Mouse (Mus musculus) forebrain, embryonic 16.5 days (tissue): ENCODE measurements at regions not wholly inside any gene's neighbourhood (a gene's known extent, or its start where the extent isn't known, plus 50 kb on each side); places are given as distances from the start of the nearest gene placed in this dataset.

ENCODE experiments used
- ATAC-seq: fragments of 200-750 bp; cut with Nextera tagmentation; 2 replicates; pipeline ENCODE4 v1.8.0; 2017; ENCODE audit warnings: mild to moderate bottlenecking, moderate library complexity
- H3K27ac ChIP-seq: fragments of 300-500 bp; sonication (generic); 2 replicates; pipeline ENCODE4 v1.5.1; 2014; ENCODE audit warnings: low read length, control low read depth
- H3K27me3 ChIP-seq: fragments of 300-500 bp; sonication (generic); replicated peaks from 2 replicates; pipeline ENCODE4 v1.6.1; 2014; ENCODE audit warnings: low read length; ENCODE audit not compliant: control insufficient read depth, insufficient read depth
- H3K36me3 ChIP-seq: fragments of 300-500 bp; sonication (generic); 2 replicates; pipeline ENCODE4 v1.6.1; 2014; ENCODE audit not compliant: control insufficient read depth, insufficient read depth
- H3K4me1 ChIP-seq: fragments of 300-500 bp; sonication (generic); replicated peaks from 2 replicates; pipeline ENCODE4 v1.6.1; 2014; ENCODE audit warnings: low read length; ENCODE audit not compliant: control insufficient read depth, insufficient read depth
- H3K4me2 ChIP-seq: fragments of 300-500 bp; sonication (generic); 2 replicates; pipeline ENCODE4 v1.6.1; 2014; ENCODE audit warnings: mild to moderate bottlenecking, low read length, control low read depth
- H3K4me3 ChIP-seq: fragments of 300-500 bp; sonication (generic); replicated peaks from 2 replicates; pipeline ENCODE4 v1.5.1; 2014; ENCODE audit warnings: mild to moderate bottlenecking, low read length, control low read depth
- H3K9ac ChIP-seq: fragments of 300-500 bp; sonication (generic); replicated peaks from 2 replicates; pipeline ENCODE4 v1.6.1; 2014; ENCODE audit warnings: low read depth, low read length, control low read depth
- H3K9me3 ChIP-seq: fragments of 300-500 bp; sonication (generic); 2 replicates; pipeline ENCODE4 v1.6.1; 2016; ENCODE audit warnings: low read length; ENCODE audit not compliant: control insufficient read depth
- WGBS: fragments of 180-500 bp; shearing (Covaris S2); extraction: QIAGEN DNeasy Blood & Tissue Kit; methylation state at CpG from one replicate; pipeline ENCODE4 v1.1.7; 2014; 5-methylcytosine and 5-hydroxymethylcytosine counted together

DNA sequence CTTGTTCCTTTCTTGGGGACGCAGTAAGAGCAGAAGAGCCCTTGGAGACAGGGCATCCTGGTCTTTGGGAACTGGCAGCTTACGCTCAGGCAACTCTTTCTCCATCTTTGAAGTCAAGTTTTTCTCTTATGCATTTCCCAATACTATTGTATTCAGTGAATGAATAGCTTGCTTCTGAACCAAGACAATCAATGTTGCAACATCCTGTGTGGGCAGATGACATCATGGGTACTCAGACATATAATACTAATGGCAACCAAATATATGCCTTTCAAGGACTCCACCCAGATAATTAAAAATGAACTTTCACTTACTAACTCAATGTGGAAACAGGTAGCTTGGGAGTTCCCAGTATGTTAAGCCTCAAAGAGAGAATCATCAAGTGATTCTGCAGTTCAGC, 104.6 kb downstream of the Ngf start:
- Histone ChIP-seq H3K27ac (no peak overlapping the region), H3K9me3 (no peaks in the 10 kb centered on the region), H3K36me3 (no peaks in the 10 kb centered on the region), H3K4me1 (no peaks in the 10 kb centered on the region), H3K4me3 (no peak overlapping the region), H3K4me2 (no peak overlapping the region), H3K27me3 (no peaks in the 10 kb centered on the region), H3K9ac (no peak overlapping the region)
- ATAC-seq = no peak
- 90% methylated on average over 2 of the region's 2 CpGs for WGBS

DNA sequence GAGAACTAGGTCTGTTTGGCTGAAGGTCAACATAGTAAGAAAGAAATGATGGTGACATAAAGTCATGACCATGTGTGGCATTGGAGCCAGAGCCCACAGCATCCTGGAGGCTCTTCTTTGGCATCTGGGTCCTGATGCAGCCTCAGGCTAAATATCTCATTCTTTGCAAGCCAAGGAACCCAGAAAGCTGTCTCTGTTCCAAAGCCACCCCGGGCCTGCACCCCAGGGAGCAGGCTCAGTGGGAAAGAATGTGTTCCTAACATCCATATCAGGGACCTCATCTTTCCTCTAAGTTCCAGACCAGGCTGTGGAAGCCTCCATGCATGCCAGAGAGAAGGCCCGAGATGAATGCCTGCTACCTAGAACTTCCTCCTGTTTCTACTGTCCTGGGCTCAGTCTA, 107.2 kb downstream of the Ngf start:
- no peak overlapping the region for H3K27ac ChIP-seq
- H3K4me3 ChIP-seq = no peak overlapping the region
- no peak overlapping the region for H3K4me2 ChIP-seq
- no peaks in the 10 kb centered on the region for H3K36me3 ChIP-seq
- H3K4me1 ChIP-seq = no peaks in the 10 kb centered on the region
- no peaks in the 10 kb centered on the region for H3K9me3 ChIP-seq
- no peak overlapping the region for H3K9ac ChIP-seq
- no peak for ATAC-seq
- WGBS = 90% methylated on average over 2 of the region's 2 CpGs
- no peaks in the 10 kb centered on the region for H3K27me3 ChIP-seq

- no peak overlapping the region for H3K9ac ChIP-seq
- H3K9me3 ChIP-seq = no peaks in the 10 kb centered on the region
- no peak overlapping the region for H3K27ac ChIP-seq
- H3K36me3 ChIP-seq = no peaks in the 10 kb centered on the region
- no peak overlapping the region for H3K4me3 ChIP-seq
- no peak for ATAC-seq
- H3K4me2 ChIP-seq = no peak overlapping the region
- no peaks in the 10 kb centered on the region for H3K4me1 ChIP-seq
- no peaks in the 10 kb centered on the region for H3K27me3 ChIP-seq
- WGBS = 79% methylated on average over 3 of the region's 3 CpGs
Observed at GRCm38 (mm10) chr3:102581830-102582229, 112.1 kb downstream of the Ngf start.

DNA sequence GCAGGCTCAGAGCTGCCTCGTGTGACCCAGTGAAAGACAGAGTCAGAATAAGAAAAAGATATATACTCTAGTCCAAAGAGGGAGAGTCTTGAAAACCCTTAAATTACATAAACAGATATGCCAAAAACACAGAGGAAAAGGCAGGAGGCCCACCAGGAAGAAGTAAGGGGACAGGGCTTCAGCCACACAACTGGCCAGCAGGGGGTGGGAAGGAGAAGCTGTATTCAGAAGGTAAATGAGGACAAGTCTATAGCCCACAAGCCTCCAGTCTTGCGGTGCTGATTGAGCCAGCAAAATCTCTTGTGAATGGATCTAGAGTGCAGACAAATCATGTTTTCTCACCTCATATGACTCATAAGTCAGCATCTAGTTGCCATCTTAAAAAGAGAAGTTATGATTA, 115.4 kb downstream of the Ngf start:
- Histone ChIP-seq H3K4me3 (no peak overlapping the region), H3K9me3 (no peaks in the 10 kb centered on the region), H3K9ac (no peak overlapping the region), H3K36me3 (no peaks in the 10 kb centered on the region), H3K4me2 (no peak overlapping the region), H3K4me1 (no peaks in the 10 kb centered on the region), H3K27ac (no peak overlapping the region), H3K27me3 (no peaks in the 10 kb centered on the region)
- ATAC-seq = no peak
- WGBS = 84% methylated on average over 2 of the region's 2 CpGs

DNA sequence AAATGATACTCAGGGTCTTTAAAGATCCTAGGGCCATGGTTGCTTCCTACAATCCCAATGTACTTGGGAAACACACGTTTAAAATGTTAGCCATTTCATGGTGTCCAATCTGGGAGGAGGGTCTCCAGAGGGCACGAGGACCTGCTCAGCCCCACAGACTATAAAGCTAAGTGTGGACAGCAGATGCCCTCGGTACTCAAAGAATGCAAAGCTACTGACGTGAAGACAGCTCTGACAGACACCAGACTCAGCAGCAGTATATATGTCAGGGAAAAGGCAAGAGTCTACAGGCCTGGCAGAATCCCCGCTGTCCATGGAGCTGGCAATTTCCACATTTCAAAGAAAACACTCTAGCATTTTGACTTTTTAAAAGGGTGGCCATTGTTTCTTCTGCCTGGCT, 116.5 kb downstream of the Ngf start:
- Histone ChIP-seq H3K27me3 (no peaks in the 10 kb centered on the region), H3K27ac (no peak overlapping the region), H3K4me1 (no peaks in the 10 kb centered on the region), H3K4me2 (no peak overlapping the region), H3K4me3 (no peak overlapping the region), H3K9me3 (no peaks in the 10 kb centered on the region), H3K36me3 (no peaks in the 10 kb centered on the region), H3K9ac (no peak overlapping the region)
- 82% methylated on average over 5 of the region's 5 CpGs for WGBS
- no peak for ATAC-seq

DNA sequence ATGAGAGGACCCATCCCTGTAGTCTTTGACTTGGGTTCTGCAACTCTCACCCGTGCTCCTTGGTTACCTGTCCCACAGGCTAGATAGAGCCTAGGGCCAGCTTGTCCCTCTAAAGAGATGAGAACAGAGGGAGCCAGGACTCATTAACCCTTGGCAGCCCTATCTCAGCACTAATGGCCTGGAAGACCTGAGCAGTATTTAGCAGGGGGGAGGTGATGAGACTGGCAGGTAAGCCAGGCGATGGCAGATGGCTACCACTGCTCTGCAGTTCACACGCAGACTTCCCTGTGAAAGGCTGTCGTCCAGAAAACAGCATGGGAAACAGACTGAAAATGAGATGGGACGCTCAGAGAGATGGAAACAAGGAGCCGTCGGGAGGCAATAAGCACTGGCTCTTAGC, 122.3 kb downstream of the Ngf start:
- H3K4me2 ChIP-seq = no peak overlapping the region
- no peaks in the 10 kb centered on the region for H3K27me3 ChIP-seq
- no peak overlapping the region for H3K4me3 ChIP-seq
- H3K9ac ChIP-seq = no peak overlapping the region
- no peaks in the 10 kb centered on the region for H3K4me1 ChIP-seq
- no peaks in the 10 kb centered on the region for H3K36me3 ChIP-seq
- no peak overlapping the region for H3K27ac ChIP-seq
- no peaks in the 10 kb centered on the region for H3K9me3 ChIP-seq
- WGBS = 81% methylated on average over 7 of the region's 7 CpGs
- no peak for ATAC-seq

- no peak overlapping the region for H3K27ac ChIP-seq
- no peaks in the 10 kb centered on the region for H3K9me3 ChIP-seq
- no peak overlapping the region for H3K9ac ChIP-seq
- no peak overlapping the region for H3K4me3 ChIP-seq
- no peak overlapping the region for H3K4me2 ChIP-seq
- ATAC-seq = no peak
- no peaks in the 10 kb centered on the region for H3K27me3 ChIP-seq
- 94% methylated on average over 4 of the region's 4 CpGs for WGBS
- H3K4me1 ChIP-seq = no peaks in the 10 kb centered on the region
- H3K36me3 ChIP-seq = no peaks in the 10 kb centered on the region
Observed at GRCm38 (mm10) chr3:102596944-102597551, 127.3 kb downstream of the Ngf start.

DNA sequence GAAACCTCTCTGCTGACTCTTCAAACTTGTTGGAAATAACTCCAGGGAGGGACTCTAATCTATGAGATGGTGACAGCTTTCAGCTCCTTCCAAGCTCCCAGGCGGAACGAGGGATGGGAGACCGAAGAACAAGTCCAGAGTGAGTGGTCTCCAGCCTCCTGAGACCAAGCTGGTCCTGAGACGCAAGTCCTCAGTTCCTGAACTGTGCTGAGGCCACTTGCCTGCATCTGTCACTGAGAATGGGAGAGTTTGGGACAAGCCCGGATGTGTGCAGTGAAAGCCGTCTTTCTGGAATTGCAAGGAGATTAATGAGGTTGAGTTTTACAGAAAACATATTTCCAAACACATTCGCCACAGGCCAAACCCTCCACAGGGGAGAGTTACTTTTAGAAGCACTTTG, 129.3 kb downstream of the Ngf start:
- H3K9ac ChIP-seq = no peak overlapping the region
- 95% methylated on average over 7 of the region's 7 CpGs for WGBS
- no peaks in the 10 kb centered on the region for H3K9me3 ChIP-seq
- no peak overlapping the region for H3K4me2 ChIP-seq
- no peaks in the 10 kb centered on the region for H3K4me1 ChIP-seq
- no peak for ATAC-seq
- no peak overlapping the region for H3K27ac ChIP-seq
- H3K36me3 ChIP-seq = no peaks in the 10 kb centered on the region
- H3K27me3 ChIP-seq = no peaks in the 10 kb centered on the region
- H3K4me3 ChIP-seq = no peak overlapping the region

DNA sequence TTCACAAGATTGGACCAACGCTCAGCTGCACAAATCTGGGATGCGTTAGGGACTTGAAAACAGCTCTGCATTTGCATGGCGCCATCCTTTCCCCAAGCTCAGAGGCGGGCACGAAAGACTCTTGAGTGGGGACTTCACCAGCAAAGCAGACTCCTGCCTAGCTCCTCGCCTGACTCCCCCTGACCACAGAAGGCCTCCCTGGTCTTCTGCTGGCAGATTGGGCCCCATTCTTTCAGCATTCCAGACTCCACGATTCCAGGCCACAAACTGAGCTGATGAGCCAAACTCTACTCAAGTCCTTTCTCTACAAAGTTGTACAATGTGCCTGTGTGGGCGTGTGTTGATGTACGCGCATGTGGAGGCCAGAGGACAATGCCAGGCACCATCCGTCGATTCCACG, 131.6 kb upstream of the Tspan2 start:
- Histone ChIP-seq H3K4me1 (no peaks in the 10 kb centered on the region), H3K27me3 (no peaks in the 10 kb centered on the region), H3K9me3 (no peaks in the 10 kb centered on the region), H3K4me3 (no peak overlapping the region), H3K9ac (no peak overlapping the region), H3K36me3 (no peaks in the 10 kb centered on the region), H3K27ac (no peak overlapping the region), H3K4me2 (no peak overlapping the region)
- ATAC-seq = no peak
- WGBS = 79% methylated on average over 13 of the region's 13 CpGs

DNA sequence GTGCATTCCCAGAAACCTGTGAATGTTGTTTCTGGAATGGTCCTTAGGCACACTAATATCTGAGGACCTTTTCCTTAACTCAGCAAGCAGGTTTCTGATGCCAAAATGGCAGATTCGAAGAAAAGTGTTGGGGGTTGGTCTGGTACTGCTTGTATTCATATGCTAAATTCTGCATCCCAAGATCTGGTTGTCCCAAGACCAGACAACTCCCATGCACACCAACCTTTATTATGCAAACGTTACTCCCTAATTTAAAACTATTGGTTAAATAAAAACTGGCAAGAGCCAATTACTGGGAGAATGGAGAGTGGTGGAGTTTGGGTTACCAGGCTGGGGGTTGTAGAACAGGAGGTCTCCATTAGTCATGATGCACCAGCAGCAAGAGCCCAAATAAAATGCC, 129.0 kb upstream of the Tspan2 start:
- no peaks in the 10 kb centered on the region for H3K36me3 ChIP-seq
- no peaks in the 10 kb centered on the region for H3K27me3 ChIP-seq
- no peaks in the 10 kb centered on the region for H3K9me3 ChIP-seq
- no peak overlapping the region for H3K27ac ChIP-seq
- WGBS = 24% methylated on average over 2 of the region's 2 CpGs
- no peak for ATAC-seq
- no peak overlapping the region for H3K4me2 ChIP-seq
- H3K4me1 ChIP-seq = no peaks in the 10 kb centered on the region
- H3K4me3 ChIP-seq = no peak overlapping the region
- H3K9ac ChIP-seq = no peak overlapping the region
